Mouse (Mus musculus): Measurements from ENCODE around the gene Auts2. TPM values are rescaled to one million over a fixed set of nuclear protein-coding genes. Genes with fewer than 3 reads are reported as not detected.

The Auts2 gene
- polyA plus RNA-seq, 1 experiment from 2014 or later, result 75.0 TPM

DNA sequence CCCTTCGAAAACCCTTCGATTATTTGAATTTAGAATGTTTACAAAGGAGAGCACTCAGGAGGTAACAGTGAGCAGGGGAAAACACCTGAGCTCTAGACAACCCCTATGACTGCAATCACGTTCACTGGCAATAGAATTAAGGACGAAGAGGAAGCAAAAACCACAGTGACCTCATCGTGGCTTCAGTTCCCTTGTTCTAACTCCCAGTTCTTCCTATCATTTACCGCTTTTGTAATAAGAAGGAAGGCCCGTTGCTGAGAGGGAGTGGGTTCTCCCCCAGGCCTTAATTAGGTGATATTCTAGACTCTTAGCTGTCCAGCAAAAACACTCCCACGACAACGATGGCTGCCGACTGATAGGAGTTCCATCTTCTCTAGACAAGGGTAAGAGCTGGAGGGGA lies 704.1 kb downstream of the Auts2 start:
- Histone ChIP-seq H3K4me2 (ENCODE audit: low read length) (no peak overlapping the region), H3K4me3 (replicated peaks; ENCODE audit: low read depth, low read length) (no peak overlapping the region), H3K27ac (replicated peaks; ENCODE audit: low read depth, low read length) (no peak overlapping the region), H3K27me3 (ENCODE audit: control insufficient read depth, insufficient read depth, low read length) (no peaks in the 10 kb centered on the region), H3K9ac (replicated peaks; ENCODE audit: low read length) (no peak overlapping the region), H3K4me1 (ENCODE audit: control insufficient read depth, insufficient read depth, low read length) (peaks cover 5% of the 10 kb centered on the region), H3K9me3 (ENCODE audit: control insufficient read depth, low read length) (no peaks in the 10 kb centered on the region), H3K36me3 (ENCODE audit: control insufficient read depth, insufficient read depth, low read length) (no peaks in the 10 kb centered on the region)
- DNase-seq, result no peak
- no peak for ATAC-seq (ENCODE audit: low FRiP score, low TSS enrichment)
- WGBS, result 84% methylated on average over 10 of the region's 10 CpGs

DNA sequence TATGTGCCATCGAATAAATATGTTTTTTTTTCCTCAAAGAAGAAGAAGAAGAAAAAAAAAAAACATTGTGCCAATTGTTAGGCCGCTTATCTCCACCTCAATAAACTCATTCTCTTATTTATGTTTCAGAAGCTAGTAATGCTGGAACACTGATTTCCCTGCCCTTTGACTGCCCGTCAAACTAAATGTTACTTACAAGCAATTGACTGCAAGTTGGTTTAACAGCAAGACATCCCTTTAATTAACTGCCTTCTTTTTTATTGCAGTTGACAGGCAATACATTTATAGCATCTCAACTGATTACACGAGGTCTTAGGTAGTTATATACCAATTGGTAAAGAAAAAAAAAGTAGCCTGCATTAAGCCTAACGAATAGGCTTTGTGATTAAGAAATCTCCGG lies 705.1 kb downstream of the Auts2 start:
- Histone ChIP-seq H3K27ac (replicated peaks; ENCODE audit: low read depth, low read length) (no peak overlapping the region), H3K27me3 (ENCODE audit: control insufficient read depth, insufficient read depth, low read length) (no peaks in the 10 kb centered on the region), H3K36me3 (ENCODE audit: control insufficient read depth, insufficient read depth, low read length) (no peaks in the 10 kb centered on the region), H3K4me1 (ENCODE audit: control insufficient read depth, insufficient read depth, low read length) (peaks cover 15% of the 10 kb centered on the region), H3K4me3 (replicated peaks; ENCODE audit: low read depth, low read length) (no peak overlapping the region), H3K4me2 (ENCODE audit: low read length) (no peak overlapping the region), H3K9me3 (ENCODE audit: control insufficient read depth, low read length) (no peaks in the 10 kb centered on the region), H3K9ac (replicated peaks; ENCODE audit: low read length) (no peak overlapping the region)
- ATAC-seq (ENCODE audit: low FRiP score, low TSS enrichment) (no peak), DNase-seq (no peak)
- WGBS, result 58% methylated on average over 6 of the region's 6 CpGs

DNA sequence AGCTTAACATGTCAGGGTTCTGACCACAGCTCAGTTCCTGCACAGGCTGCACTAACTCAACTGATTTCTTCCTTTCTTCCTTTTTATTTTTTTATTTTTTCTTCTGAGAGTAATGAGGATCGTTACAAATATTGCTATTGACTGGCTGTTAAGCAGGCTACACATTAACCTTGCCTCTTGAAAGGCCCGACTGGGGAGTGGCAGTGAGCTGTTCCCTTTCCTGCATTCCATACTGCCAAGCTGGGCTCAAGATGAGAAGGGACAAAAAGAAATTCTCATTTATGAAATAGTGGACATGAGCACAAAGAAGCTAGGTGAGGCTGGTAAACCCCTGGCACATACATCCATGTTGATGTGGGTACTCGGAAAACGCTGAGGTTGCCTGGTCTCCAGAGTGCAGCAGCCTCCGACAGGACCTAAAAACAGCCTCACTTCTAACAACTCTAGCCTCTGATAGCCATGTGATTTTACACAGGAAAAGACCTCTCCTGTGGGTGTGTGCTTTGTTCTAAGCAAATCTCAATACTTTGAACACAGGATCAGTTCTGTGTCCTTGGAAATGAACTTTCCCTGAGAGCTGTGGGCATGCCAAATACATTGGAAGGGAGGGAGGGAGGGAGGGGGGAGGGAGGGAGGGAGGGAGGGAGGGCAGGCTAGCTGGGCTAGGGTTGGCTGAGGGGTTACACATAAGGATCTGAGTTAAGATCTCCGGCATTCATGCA lies 707.0 kb downstream of the Auts2 start:
- Histone ChIP-seq H3K4me2 (ENCODE audit: low read length) (no peak overlapping the region), H3K27ac (replicated peaks; ENCODE audit: low read depth, low read length) (no peak overlapping the region), H3K36me3 (ENCODE audit: control insufficient read depth, insufficient read depth, low read length) (no peaks in the 10 kb centered on the region), H3K4me1 (ENCODE audit: control insufficient read depth, insufficient read depth, low read length) (peaks cover 20% of the 10 kb centered on the region), H3K9me3 (ENCODE audit: control insufficient read depth, low read length) (no peaks in the 10 kb centered on the region), H3K27me3 (ENCODE audit: control insufficient read depth, insufficient read depth, low read length) (no peaks in the 10 kb centered on the region), H3K4me3 (replicated peaks; ENCODE audit: low read depth, low read length) (no peak overlapping the region), H3K9ac (replicated peaks; ENCODE audit: low read length) (no peak overlapping the region)
- DNase-seq (no peak), ATAC-seq (ENCODE audit: low FRiP score, low TSS enrichment) (no peak)
- WGBS, result 84% methylated on average over 6 of the region's 6 CpGs

DNA sequence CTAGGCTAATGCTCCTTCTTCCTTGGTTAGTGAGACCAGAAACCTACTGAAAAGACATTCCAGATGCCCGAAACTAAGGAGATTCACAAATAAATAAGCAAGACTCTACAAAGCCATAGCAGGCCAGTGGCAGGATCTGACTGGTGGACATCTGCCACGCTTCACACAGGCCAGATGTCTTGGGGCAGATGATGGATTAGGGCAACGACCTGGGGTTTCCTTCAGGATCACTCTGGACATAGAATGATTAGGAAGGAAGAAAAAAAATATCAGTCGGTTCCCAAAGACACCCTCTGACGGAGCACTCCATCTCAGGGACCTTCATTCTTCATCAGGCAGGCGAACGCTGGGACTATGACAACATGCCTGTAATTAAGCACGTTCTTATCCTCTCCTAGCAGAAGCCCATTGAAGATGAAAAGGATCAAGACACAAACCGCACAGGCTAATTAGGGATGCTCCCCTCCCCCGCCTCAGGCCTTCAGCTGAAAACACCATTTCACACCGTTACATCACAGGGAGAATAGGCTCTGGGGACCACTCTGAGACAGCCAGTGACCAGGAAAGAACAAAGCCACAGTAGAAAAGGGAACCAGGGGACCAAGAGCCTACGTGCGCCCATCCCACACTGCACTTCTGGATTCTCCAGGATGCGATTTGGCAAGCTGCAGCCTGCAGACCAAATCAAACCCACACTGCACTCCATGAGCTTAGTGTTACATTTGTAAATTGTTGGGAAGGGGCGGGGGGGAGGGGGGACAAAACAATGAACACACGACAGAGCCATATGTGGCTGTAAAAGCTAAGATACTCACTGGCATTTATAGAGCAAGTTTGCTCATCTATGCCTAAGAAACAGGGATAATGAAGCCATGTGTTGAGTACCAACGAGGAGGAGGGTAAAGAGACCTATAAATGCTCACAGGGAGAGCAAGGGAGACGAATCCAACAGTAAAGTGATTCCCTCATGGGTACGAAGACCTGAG lies 710.0 kb downstream of the Auts2 start:
- DNase-seq, result peak; percentile 85
- Histone ChIP-seq H3K4me2 (ENCODE audit: low read length) (no peak overlapping the region), H3K27ac (replicated peaks; ENCODE audit: low read depth, low read length) (peak overlapping the region; percentile 77), H3K4me1 (ENCODE audit: control insufficient read depth, insufficient read depth, low read length) (peaks cover 20% of the 10 kb centered on the region), H3K4me3 (replicated peaks; ENCODE audit: low read depth, low read length) (no peak overlapping the region), H3K9ac (replicated peaks; ENCODE audit: low read length) (no peak overlapping the region), H3K9me3 (ENCODE audit: control insufficient read depth, low read length) (no peaks in the 10 kb centered on the region), H3K36me3 (ENCODE audit: control insufficient read depth, insufficient read depth, low read length) (no peaks in the 10 kb centered on the region), H3K27me3 (ENCODE audit: control insufficient read depth, insufficient read depth, low read length) (no peaks in the 10 kb centered on the region)
- ATAC-seq (ENCODE audit: low FRiP score, low TSS enrichment), result peak; percentile 71
- whole genome bisulfite sequencing, result 20% methylated on average over 19 of the region's 19 CpGs

GRCm38 (mm10) chr5:131830111-131830510 lies 713.0 kb downstream of the Auts2 start:
- ATAC-seq (ENCODE audit: low FRiP score, low TSS enrichment) (no peak), DNase-seq (no peak)
- 87% methylated on average over 6 of the region's 6 CpGs for WGBS
- Histone ChIP-seq H3K4me2 (ENCODE audit: low read length) (no peak overlapping the region), H3K27ac (replicated peaks; ENCODE audit: low read depth, low read length) (no peak overlapping the region), H3K4me1 (ENCODE audit: control insufficient read depth, insufficient read depth, low read length) (peaks cover 23% of the 10 kb centered on the region), H3K9me3 (ENCODE audit: control insufficient read depth, low read length) (no peaks in the 10 kb centered on the region), H3K36me3 (ENCODE audit: control insufficient read depth, insufficient read depth, low read length) (no peaks in the 10 kb centered on the region), H3K9ac (replicated peaks; ENCODE audit: low read length) (no peak overlapping the region), H3K27me3 (ENCODE audit: control insufficient read depth, insufficient read depth, low read length) (no peaks in the 10 kb centered on the region), H3K4me3 (replicated peaks; ENCODE audit: low read depth, low read length) (no peak overlapping the region)

DNA sequence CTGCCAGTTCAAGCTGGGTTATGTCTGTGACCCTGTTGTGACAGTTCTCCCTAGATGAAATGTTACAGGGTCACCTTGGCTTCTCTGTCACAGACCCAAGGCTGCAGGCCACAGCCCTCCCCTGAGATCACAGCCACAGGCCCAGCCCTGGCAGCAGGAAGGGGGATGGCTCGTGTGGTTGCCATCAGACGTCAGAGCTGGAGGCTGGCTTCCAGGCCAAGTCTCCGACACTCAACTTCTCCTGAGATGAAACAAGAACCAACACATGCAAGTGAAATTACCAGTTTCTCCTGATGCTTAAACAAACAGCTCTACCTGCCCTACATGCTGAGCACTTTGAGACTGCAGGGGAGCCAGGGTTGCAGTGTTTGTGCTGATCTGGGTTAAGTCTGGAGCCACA lies 713.9 kb downstream of the Auts2 start:
- Histone ChIP-seq H3K4me3 (replicated peaks; ENCODE audit: low read depth, low read length) (no peak overlapping the region), H3K9ac (replicated peaks; ENCODE audit: low read length) (no peak overlapping the region), H3K27ac (replicated peaks; ENCODE audit: low read depth, low read length) (no peak overlapping the region), H3K36me3 (ENCODE audit: control insufficient read depth, insufficient read depth, low read length) (no peaks in the 10 kb centered on the region), H3K9me3 (ENCODE audit: control insufficient read depth, low read length) (no peaks in the 10 kb centered on the region), H3K4me2 (ENCODE audit: low read length) (no peak overlapping the region), H3K27me3 (ENCODE audit: control insufficient read depth, insufficient read depth, low read length) (no peaks in the 10 kb centered on the region), H3K4me1 (ENCODE audit: control insufficient read depth, insufficient read depth, low read length) (peaks cover 32% of the 10 kb centered on the region)
- 65% methylated on average over 3 of the region's 3 CpGs for WGBS
- no peak for DNase-seq
- no peak for ATAC-seq (ENCODE audit: low FRiP score, low TSS enrichment)

- Histone ChIP-seq H3K4me1 (ENCODE audit: control insufficient read depth, insufficient read depth, low read length) (peaks cover 29% of the 10 kb centered on the region), H3K36me3 (ENCODE audit: control insufficient read depth, insufficient read depth, low read length) (no peaks in the 10 kb centered on the region), H3K9ac (replicated peaks; ENCODE audit: low read length) (no peak overlapping the region), H3K4me2 (ENCODE audit: low read length) (no peak overlapping the region), H3K27me3 (ENCODE audit: control insufficient read depth, insufficient read depth, low read length) (no peaks in the 10 kb centered on the region), H3K9me3 (ENCODE audit: control insufficient read depth, low read length) (no peaks in the 10 kb centered on the region), H3K27ac (replicated peaks; ENCODE audit: low read depth, low read length) (no peak overlapping the region), H3K4me3 (replicated peaks; ENCODE audit: low read depth, low read length) (no peak overlapping the region)
- WGBS, result 89% methylated on average over 2 of the region's 2 CpGs
- no peak for DNase-seq
- no peak for ATAC-seq (ENCODE audit: low FRiP score, low TSS enrichment)
Observed at GRCm38 (mm10) chr5:131828607-131829006, 714.5 kb downstream of the Auts2 start.

- no peaks in the 10 kb centered on the region for H3K27me3 ChIP-seq (ENCODE audit: control insufficient read depth, insufficient read depth, low read length)
- H3K36me3 ChIP-seq (ENCODE audit: control insufficient read depth, insufficient read depth, low read length), result no peaks in the 10 kb centered on the region
- H3K4me1 ChIP-seq (ENCODE audit: control insufficient read depth, insufficient read depth, low read length), result peaks cover 19% of the 10 kb centered on the region
- H3K9ac ChIP-seq (replicated peaks; ENCODE audit: low read length), result no peak overlapping the region
- ATAC-seq (ENCODE audit: low FRiP score, low TSS enrichment) (no peak), DNase-seq (no peak)
- H3K4me3 ChIP-seq (replicated peaks; ENCODE audit: low read depth, low read length), result no peak overlapping the region
- 93% methylated on average over 8 of the region's 8 CpGs for WGBS
- no peak overlapping the region for H3K4me2 ChIP-seq (ENCODE audit: low read length)
- H3K27ac ChIP-seq (replicated peaks; ENCODE audit: low read depth, low read length), result no peak overlapping the region
- no peaks in the 10 kb centered on the region for H3K9me3 ChIP-seq (ENCODE audit: control insufficient read depth, low read length)
Observed at GRCm38 (mm10) chr5:131826362-131827261, 716.5 kb downstream of the Auts2 start.
